Mouse (Mus musculus) lung, postnatal 0 days (tissue): Measurements from ENCODE around the gene Exoc5.

Source experiments
- CTCF ChIP-seq: IDR thresholded peaks from 2 replicates; pipeline ENCODE4 v1.5.1; 2016; ENCODE audit warnings: antibody characterized with exemption, mild to moderate bottlenecking
- EP300 ChIP-seq: IDR thresholded peaks from 2 replicates; pipeline ENCODE4 v1.6.1; 2016; ENCODE audit warnings: antibody characterized with exemption, mild to moderate bottlenecking, control low read depth

DNA sequence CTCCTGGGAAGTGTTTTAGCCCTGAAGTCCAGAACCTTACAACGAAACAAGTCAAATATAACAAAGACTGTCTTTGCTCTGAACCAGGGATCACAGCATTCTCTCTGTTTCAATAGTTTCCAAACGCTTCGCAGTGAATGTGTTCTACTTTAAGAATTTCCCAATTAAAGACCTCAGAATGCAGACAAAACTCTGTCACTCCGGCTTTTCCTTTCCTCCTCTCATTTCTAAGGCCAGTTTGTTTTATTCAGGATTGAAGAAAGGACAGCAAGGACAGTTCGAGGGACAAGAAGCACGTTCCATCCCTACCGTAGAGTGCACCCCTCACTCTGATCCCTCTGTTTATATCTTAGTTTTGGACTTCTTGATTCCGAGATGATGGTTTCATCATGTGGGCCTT is 76.6 kb downstream of the Exoc5 start:
- TF ChIP-seq CTCF, result no peak
- TF ChIP-seq EP300, result no peak
